Mouse (Mus musculus) lung, postnatal 4 days (tissue): ENCODE measurements around the gene Cmtm4.

Experiments
- DNase-seq, 2 experiments: peaks; one replicate each; pipeline ENCODE4 v3.0.0; 2021

Cmtm4 gene

GRCm38 (mm10) chr8:104374269-104374668 lies 21.3 kb downstream of the Cmtm4 start:
- DNase-seq, result no peak

- DNase-seq, result peak; percentile 47 to 54
Observed at GRCm38 (mm10) chr8:104373779-104374178, 21.8 kb downstream of the Cmtm4 start.

GRCm38 (mm10) chr8:104371121-104371520 lies 24.5 kb downstream of the Cmtm4 start:
- no peak for DNase-seq

- no peak for DNase-seq
Observed at GRCm38 (mm10) chr8:104370071-104370470, 25.5 kb downstream of the Cmtm4 start.

DNA sequence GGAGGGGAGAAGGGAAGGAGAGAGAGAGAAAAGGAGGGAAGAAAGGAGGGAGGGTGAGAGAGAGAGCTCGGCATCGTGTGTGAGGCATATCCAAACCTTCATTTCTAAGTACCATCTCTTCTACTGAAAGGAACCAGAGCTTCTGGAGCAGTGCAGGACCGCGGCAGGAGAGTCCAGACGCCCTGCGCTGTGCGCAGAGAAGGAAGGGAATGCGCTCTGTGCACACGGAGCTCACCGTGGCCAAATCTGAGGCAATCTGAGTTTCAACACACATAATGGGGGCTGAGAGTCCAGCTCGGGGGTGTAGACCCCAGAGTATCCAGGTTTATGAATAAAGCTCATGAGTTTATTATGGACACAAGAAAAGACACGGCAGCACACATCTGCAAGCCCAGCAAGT lies 26.0 kb downstream of the Cmtm4 start:
- no peak for DNase-seq

- DNase-seq, result no peak
Observed at GRCm38 (mm10) chr8:104367398-104367797, 28.2 kb downstream of the Cmtm4 start.

DNA sequence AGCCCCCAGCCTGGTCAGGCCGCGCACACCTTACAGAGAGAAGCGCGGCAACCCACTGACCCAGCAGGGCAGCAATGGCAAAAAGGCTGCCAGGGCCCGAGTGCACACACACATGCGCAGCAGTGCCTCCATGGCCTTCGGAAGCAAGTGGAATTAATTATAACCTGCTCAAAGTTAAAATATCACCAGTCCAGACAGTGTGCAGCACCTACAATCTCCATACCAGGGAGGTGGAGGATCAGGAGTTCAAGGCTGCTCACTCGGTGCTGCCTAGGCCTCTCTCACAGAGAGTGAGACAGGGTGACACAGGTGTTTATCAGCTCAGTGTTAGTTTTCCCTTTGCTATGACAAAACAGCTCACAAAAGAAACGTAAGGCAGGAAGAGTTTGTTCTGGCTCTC lies 29.9 kb downstream of the Cmtm4 start:
- no peak for DNase-seq

DNA sequence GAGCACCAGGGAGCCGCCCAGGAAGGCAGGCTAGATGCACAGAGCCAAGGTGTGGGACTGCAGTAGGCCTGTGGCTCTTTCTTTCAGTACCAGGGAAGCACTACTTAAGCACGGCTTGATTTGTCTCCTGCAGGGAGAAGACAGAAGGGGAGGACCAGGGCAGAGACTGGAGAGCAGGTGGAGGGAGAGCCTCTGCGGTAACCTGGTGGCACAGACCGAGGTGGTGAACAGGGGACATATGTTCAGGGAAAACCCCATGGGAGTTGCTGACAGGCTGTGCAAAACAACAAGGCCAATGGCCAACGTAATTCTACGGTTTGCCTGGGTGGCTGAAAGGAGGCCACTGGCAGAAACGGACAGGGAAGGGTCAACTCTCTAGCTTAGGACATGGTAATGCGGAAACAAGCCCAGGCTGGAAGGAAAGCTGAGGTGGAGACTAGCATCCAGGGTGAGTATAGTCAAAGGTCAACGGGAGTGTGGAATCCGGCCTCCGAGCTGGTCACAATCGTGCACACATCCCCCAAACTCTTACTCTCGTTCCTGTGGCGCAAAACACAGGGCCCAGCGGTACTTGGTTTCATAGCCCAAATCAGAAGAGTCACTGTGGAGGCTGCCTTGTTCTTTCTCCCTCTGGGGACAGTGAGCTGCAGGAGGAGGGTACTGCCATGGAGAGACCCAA lies 35.7 kb downstream of the Cmtm4 start:
- no peak for DNase-seq

- DNase-seq, result no peak
Observed at GRCm38 (mm10) chr8:104358637-104359036, 37.0 kb downstream of the Cmtm4 start.

DNA sequence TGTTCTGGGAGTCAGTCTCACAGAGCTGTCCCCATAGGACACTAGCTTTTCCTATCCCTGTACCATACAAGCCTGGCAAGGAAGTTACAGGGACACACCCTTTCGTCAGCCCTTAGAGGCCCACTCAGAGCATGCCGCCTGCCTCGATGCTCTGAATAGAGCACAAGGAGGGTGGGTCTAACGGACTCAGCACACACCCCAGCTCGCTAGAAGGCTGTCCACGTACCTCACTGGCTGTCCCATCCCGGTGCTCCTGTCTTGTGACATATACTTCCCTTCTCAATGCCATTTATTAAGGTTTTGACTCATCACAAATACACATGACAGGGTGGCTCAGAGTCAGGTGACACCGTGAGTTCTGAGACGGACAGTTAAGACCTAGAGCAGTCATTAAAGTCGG lies 41.1 kb downstream of the Cmtm4 start:
- no peak for DNase-seq

- DNase-seq, result no peak
Observed at GRCm38 (mm10) chr8:104353186-104353585, 42.4 kb downstream of the Cmtm4 start.

DNA sequence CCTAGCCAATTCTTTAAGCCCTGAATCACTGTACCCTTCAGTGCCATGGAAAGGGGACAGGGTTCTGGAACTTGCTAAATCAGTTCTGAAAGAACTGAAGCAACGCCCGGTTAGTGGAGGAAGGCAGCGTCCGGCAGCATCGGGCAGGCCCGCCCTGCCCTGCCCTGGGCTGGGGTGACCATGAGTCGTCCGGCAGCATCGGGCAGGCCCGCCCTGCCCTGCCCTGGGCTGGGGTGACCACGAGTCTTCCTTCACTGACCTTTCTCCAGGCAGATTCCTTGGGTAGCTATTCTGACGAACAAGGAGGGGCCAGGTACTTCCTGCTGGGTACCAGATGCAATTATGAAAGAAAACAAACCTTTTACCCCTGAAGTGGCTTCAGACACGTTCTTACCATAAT lies 45.6 kb downstream of the Cmtm4 start:
- no peak for DNase-seq

DNA sequence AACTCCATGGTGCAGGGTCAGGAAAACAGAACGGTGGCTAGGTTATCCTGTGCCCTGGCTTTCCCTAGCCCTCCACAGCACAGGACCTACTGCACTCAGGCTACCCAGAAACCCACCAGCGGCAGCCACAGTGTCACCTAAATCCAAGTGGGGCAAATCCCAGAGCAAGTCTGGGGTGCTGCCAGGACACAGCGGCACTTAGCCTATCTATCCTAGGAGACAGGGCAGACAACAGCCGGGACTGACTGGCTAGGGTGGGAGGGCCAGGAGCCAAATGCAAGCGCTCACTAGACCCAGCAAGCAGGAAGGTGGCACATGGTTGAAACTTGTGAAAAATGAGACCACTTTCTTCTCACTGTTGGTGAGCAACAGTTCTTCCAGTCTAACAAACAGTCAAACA lies 46.6 kb downstream of the Cmtm4 start:
- no peak for DNase-seq

DNA sequence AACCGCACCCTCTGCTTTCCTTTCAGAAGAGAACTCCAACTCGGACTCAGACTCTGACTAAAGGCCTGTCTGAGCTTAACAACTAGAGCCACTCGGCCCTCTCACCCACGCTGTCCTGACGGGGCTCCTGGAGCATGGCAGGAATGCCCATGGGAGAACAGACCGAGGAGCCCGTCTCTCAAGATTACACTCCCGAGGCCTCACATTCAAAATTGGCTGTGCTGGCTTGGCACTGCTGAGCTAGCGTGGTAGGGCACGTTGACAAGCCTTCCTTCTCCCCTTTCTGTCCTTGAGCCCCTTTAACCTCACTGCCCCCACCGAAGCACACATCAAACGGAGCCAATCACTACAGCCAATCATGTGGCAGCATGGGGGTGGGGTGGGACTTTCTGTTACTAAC lies 48.9 kb downstream of the Cmtm4 start:
- DNase-seq, result no peak

DNA sequence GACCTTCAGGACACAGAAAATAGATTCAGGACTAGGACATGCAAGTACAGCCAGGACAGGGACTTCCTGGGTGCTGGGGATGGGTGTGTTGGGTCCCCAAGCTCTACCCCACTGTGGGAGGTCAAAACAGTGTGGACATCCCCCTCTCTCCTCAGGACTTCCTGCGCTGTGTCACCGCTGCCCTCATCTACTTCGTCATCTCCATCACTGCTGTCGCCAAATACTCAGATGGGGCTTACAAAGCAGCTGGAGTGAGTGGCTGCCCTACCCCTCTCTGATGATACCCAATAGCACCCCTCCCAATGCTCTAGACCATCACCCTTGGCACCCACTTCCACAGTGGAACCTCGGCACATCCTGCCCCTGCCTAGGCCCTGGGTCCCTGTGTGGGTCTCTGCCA lies 51.0 kb downstream of the Cmtm4 start:
- no peak for DNase-seq

GRCm38 (mm10) chr8:104343957-104344356 lies 51.6 kb downstream of the Cmtm4 start:
- peak; percentile 82 to 89 for DNase-seq

- DNase-seq, result no peak
Observed at GRCm38 (mm10) chr8:104342426-104342825, 53.2 kb downstream of the Cmtm4 start.

DNA sequence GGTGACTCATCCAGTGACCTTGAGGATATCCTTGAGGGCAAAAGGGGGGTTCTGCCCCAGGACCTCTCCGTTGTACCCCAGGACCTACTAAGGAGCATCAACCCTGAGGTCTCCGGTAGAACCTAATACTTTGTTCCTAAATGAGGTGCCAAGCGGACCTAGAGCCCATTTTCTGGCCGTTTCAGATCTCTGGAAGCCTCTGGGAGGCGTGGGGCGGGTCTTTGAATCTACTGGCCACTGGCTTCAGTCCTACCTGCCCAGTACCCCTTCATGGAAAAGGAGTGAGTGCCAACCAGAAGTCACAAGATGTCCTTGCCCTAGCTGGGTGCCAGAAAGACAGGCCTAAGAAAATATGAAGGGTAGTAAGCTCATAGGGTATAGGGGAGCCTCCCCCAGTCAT lies 53.9 kb downstream of the Cmtm4 start:
- no peak for DNase-seq

DNA sequence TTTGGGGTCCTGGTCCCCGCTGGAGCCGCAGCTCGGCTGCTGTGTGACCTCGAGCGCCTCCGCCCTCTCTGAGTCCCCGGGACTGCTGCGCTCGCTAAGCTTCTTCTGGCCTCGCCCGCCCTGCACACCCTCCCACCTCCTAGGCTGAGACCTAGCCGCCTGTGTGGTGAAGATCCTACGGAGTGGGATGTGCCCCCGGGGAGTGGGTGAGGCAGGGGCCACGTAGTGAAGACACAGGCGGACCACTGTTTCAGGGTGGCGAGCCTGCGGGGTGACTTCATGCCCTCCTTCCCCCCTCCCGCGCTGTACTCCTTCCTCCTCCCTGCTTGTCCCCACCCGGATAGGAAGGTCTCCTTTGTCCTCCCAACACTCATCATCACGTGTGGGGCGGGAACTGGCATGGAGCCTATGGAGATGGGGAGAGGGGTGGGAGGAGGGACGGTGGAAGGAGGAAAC lies 54.5 kb downstream of the Cmtm4 start:
- peak; percentile 85 to 89 for DNase-seq

GRCm38 (mm10) chr8:104340233-104341105 lies 55.1 kb downstream of the Cmtm4 start:
- DNase-seq, result peak; percentile 89 to 92

- DNase-seq, result no peak
Observed at GRCm38 (mm10) chr8:104339983-104340232, 55.7 kb downstream of the Cmtm4 start.

- DNase-seq, result peak; percentile 51 to 59
Observed at GRCm38 (mm10) chr8:104339229-104339982, 56.2 kb downstream of the Cmtm4 start, which contains the start of gene Cmtm3. TSS of gene Cmtm3 (plus strand) at chr8:104339410.

DNA sequence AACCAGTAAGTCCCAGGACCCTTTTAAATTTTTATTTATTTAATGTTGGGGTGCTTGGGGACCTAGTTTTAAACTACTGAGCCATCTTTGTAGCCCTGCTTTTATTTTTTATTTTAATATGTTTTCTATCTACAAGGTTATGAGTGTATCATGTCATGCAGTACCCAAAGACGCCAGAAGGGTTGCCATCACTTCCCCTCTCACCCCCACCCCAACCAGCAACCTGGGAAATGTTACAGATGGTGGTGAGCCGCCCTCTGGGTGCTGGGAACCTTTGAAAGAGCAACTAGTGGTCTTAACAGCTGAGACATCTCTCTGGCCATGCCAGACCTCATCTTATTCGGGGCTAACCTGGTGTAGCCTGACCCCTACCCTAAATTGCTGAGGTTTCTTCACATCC lies 57.7 kb downstream of the Cmtm4 start:
- no peak for DNase-seq

DNA sequence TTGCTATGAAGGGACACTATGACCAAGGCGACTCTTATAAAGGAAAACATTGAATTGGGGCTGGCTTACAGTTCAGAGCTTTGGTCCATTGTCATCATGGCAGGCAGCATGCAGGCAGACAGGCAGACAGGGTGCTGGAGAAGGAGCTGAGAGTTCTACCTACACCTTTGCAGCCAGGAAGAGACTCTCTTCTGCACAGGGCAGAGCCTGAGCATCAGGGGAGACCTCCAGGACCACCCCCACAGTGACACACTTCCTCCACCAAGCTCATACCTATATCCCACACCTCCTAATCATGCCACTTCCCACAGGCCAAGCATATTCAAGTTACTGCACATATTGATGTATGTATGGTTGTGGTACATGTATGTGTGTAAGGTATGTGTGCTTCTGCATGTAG lies 58.8 kb downstream of the Cmtm4 start:
- no peak for DNase-seq
